Mouse (Mus musculus): ENCODE results near the gene Smad9. TPM values are rescaled to one million over a fixed set of nuclear protein-coding genes. Genes with fewer than 3 reads are reported as not detected.

Gene Smad9
- total RNA-seq, 2 experiments from 2014 or later = 7.1 to 7.6 TPM

DNA sequence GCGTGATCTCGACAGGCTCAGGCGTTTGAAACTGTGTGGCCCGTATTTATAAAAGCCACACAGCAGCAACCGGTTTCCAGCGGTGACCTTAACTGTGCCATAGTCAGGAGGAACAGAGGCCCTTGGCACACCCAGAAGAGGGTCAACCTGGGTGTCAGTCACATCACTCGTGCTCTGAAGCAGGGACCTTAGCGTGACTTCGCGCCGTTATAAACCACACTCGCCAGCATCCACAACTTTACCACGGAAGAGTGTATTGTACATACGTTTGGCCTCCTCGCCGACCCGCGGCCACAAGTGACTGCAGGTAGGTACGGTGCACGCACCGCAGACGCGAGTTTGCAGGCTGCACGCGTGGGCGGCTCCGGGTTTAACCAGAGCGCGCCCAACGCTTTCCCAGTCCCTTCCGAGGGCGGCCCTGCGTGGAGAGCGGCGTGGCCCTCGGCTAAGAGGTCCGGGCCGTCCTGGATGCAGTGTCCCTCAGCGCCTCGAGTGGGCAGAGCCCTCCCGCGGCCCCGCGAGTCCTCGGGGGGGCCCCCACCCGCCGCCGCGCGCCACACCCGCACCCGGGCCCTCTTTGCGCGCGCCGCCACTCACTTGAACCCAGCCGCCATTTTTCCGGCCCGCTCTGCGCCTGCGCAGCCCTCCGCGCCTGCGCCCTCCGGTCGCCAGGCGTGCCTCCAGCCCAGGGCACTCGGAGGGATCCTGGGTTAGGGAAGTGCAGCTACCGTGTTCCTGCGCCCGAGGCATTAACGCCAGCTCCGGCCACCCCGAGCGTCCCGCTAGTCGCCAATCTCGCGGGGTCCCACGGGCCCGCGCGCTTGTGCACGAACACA lies 20.8 kb upstream of the Smad9 start:
- Histone ChIP-seq H3K4me3 (peak overlapping the region; percentile 75), H3K27ac (peak overlapping the region; percentile 98)
- no peak for TF ChIP-seq CTCF (conservative IDR thresholded peaks at IDR 0.05)
- DNase-seq (ENCODE audit: low spot score in 2 of 2) = peak; percentile 82 to 94

DNA sequence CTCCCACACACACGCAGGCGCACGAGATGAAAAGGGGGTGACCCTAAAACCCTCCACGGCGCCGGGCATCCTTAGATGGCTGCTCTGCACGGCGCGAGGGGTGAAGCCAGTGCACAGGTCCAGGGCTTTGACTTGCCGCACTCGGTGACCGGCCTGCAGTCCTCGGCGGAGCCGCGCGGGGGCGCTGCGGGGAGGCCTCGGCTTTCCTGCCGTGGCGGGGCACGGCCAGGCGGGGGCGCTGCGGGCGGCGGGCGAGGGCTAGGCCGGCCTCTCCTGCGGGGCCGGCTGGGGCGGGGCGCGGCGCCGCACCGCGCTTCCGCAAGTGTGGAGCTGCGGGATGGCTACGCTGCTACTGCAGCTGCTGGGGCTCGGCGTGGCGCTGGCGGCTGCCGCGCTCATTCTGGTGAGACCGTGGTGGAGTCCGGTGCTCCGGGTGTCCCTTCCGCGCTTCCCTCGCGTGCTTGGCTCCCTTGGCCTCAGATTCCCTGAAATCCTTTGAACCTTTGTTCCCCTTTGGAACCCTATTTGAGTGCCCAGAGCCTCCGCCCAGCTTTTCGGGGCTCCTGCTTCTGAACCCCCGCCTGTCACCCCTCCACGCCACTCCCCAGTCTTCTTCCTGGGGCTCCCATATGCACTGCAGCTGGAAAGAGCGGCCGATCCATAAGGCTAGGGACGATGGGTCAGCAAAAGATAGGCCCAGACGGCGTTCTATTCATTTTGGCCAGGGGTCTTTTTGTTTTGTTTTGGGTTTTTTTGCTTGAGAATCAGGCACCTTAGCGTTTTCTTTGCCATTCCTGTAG lies 19.9 kb upstream of the Smad9 start, which contains the start of the genes Exosc8 and Alg5:
Gene Exosc8, minus strand, starts transcription at position 147 of the 800 bp plus-strand sequence.
Gene Alg5, plus strand, starts transcription at position 293 of the 800 bp plus-strand sequence.
- peak; percentile 84 to 94 for DNase-seq (ENCODE audit: low spot score in 2 of 2)
- peak; percentile 81 for TF ChIP-seq CTCF (conservative IDR thresholded peaks at IDR 0.05)
- Histone ChIP-seq H3K4me3 (peak within 1 kb of the TSS; percentile 75), H3K27ac (peak within 1 kb of the TSS; percentile 98)

DNA sequence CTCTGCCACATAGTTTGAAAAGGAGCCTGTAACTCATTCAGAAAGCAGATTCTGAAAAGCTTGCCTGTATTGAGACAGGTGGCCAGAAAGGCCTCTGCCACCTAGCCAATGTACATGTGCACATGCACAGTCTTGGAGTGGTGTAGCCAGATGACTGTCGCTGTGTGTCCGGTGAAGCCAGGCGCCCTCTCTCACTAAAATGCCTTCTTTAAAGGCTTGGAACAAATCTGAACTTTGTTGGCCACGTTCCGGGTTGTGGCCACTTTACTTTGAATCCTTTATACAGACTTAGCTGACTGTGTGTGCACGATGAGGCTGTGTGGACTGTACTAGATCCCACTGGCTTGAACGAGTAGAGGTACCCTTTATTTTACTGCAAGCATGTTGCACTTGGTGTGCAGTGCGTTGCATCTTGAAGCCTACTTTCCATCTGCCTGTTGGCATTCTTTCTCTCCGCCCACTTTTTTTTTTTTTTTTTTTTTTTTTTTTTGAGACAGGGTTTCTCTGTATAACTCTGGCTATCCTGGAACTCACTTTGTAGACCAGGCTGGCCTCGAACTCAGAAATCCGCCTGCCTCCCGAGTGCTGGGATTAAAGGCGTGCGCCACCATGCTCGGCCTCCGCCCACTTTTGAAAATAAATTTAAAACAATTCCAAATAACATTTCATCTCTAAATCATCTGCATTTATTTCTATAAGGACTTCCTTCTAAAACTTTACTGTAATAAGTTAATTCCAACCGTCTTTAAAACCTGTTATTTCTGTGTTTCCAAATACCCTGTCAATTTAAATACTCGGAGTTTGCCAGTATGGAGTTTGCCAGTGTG lies 19.1 kb upstream of the Smad9 start:
- no peak for DNase-seq (ENCODE audit: low spot score in 2 of 2)
- Histone ChIP-seq H3K27ac (peak overlapping the region; percentile 98), H3K4me3 (peak overlapping the region; percentile 75)
- TF ChIP-seq CTCF (conservative IDR thresholded peaks at IDR 0.05) = no peak

DNA sequence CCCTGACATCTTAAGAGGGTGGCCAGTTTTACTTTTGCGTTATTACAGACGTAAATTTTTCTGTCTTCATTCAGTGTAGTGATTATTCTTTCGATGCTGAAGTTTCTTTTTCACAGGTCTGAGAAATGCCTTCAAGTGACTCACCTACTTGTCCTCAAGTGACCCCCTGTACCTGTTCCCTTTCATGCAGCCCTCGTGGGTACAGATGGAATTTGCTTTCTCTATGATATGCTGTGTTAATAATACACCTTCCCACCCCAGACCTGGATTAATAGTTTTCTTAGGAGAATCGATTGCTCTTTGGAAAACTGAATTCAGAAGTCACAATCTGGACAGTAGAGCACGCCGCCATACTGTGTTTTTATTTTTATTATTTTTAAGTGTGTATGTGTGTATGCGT lies 18.1 kb upstream of the Smad9 start:
- H3K27ac ChIP-seq = no peak overlapping the region

DNA sequence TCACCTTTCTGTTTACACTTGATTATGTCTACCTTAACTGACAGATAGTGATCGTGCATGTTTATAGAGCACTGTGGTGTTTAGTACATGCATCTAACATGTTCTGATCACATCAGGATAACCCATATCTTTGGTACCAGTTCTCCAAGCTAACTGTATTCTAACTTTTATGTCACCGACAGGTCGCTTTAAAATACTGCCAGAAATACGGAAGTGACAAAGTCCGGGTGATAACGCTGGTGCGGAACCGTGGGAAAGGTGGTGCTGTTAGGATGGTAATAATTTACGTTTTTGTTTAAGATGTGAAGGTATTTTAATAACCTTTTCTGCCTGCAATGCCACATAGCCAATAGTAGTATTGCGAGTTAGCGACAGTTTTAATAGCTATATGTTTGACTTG lies 13.4 kb upstream of the Smad9 start:
- Histone ChIP-seq H3K4me3 (no peak overlapping the region), H3K27ac (no peak overlapping the region)
- DNase-seq (ENCODE audit: low spot score in 2 of 2) = no peak
- no peak for TF ChIP-seq CTCF (conservative IDR thresholded peaks at IDR 0.05)

More for the DNA sequence above, 18.1 kb upstream of the Smad9 start:
- DNase-seq (ENCODE audit: low spot score in 2 of 2) = no peak
- TF ChIP-seq CTCF (conservative IDR thresholded peaks at IDR 0.05) = no peak
- no peak overlapping the region for H3K4me3 ChIP-seq

DNA sequence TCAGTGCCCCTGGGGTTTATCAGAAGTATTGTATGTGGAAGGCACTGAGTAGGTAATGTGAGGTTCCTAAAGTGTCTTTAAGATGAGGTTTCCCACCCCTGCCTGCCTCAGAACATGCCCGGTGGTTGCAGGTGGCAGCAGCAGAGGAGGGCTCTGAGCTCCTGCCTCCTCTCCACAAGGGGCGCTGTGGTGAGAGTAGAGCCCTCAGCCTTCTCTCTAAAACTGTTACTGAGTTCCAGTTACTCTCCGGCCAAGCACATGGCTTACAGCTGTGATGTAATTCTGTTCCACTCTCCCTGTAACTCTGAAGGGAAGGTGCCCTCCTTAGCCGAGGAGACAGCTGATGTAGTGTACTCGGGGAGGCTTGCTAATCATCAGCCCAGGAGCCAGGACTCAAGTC lies 9.6 kb upstream of the Smad9 start:
- H3K4me3 ChIP-seq = no peak overlapping the region
- no peak overlapping the region for H3K27ac ChIP-seq
- DNase-seq (ENCODE audit: low spot score in 2 of 2) = no peak
- TF ChIP-seq CTCF (conservative IDR thresholded peaks at IDR 0.05) = peak; percentile 75

DNA sequence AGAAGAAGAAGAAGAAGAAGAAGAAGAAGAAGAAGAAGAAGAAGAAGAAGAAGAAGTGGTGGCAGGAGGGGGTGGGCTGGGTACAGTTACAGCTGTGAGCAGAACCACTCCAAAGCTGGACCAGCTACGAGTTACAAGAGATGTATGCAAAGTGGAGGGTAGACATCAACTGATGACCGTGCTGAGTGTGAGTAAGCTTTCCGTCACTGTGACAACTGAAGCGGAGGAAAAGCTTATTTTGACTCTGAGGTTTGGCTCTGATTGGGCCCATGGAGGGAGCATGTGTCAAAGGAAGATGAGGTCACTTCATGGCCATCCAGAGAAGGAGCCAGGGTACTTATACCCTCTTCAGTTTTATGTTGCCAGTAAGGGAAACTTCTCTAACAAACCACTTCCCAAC lies 2.0 kb upstream of the Smad9 start:
- H3K4me3 ChIP-seq = no peak overlapping the region
- no peak for DNase-seq (ENCODE audit: low spot score in 2 of 2)
- no peak for TF ChIP-seq CTCF (conservative IDR thresholded peaks at IDR 0.05)
- H3K27ac ChIP-seq = no peak overlapping the region

DNA sequence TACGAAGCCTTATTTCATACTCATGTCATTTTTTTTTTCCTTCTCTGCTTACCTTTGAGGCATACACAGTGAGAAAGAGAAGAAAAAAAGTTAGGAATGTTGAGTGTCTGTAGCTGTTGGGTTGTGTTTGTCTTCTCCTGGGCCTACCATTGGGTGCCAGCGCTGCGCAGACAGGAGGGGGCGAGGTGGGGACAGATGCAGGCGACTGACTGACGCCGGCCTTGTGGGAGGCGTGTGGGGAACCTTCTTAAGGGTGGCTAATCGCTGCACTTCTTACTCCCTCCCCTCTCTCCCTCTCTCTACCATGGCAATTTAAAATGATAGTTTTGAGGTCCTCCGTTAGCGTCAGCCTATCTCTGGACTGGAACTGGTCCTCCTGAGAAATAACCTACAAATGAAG lies 676 bp downstream of the Smad9 start:
- peak; percentile 34 for TF ChIP-seq CTCF (conservative IDR thresholded peaks at IDR 0.05)
- H3K4me3 ChIP-seq = peak overlapping the region; percentile 79
- DNase-seq (ENCODE audit: low spot score in 2 of 2) = peak; percentile 37 to 47
- H3K27ac ChIP-seq = peak overlapping the region; percentile 91

DNA sequence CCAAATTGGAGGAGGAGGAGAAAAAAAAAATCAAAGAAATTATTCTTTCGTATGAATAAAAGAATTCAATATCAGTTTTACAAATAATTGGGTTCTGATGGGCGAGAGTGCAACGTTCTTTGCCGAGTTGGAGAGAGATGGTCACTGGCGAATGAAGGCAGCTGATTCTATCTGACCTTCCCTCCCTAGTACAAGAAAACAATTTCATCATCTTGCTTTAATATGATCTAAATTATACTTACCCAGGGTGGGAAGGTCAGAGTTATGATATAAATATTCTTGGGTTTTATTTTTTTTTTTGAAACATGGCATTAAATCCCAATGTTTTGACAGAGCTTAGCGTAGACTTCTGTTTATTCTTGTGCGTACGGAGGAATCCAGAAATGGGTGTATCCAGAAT lies 2.1 kb downstream of the Smad9 start:
- Histone ChIP-seq H3K4me3 (no peak overlapping the region), H3K27ac (no peak overlapping the region)
- DNase-seq (ENCODE audit: low spot score in 2 of 2) = no peak
- no peak for TF ChIP-seq CTCF (conservative IDR thresholded peaks at IDR 0.05)

DNA sequence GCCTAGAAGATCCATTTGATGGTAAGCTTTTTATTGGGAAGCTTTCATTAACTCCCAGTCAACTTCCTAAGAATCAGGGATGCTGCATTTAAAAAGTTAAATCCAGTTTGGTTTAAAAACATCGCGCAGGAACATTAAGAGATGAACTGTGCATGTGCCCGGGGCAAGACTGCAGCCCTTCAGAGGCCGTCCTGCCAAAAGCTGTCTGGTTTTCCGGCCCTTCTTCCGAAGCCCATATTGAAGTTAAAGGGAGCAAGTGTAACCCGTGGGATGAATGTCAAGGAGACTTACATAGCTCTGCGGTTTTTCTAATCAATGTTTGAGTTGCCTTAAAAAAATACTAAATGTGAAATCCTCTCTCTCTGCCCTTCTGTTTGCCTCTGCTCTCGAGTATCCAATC lies 3.8 kb downstream of the Smad9 start:
- Histone ChIP-seq H3K27ac (no peak overlapping the region), H3K4me3 (no peak overlapping the region)
- no peak for TF ChIP-seq CTCF (conservative IDR thresholded peaks at IDR 0.05)
- no peak for DNase-seq (ENCODE audit: low spot score in 2 of 2)

DNA sequence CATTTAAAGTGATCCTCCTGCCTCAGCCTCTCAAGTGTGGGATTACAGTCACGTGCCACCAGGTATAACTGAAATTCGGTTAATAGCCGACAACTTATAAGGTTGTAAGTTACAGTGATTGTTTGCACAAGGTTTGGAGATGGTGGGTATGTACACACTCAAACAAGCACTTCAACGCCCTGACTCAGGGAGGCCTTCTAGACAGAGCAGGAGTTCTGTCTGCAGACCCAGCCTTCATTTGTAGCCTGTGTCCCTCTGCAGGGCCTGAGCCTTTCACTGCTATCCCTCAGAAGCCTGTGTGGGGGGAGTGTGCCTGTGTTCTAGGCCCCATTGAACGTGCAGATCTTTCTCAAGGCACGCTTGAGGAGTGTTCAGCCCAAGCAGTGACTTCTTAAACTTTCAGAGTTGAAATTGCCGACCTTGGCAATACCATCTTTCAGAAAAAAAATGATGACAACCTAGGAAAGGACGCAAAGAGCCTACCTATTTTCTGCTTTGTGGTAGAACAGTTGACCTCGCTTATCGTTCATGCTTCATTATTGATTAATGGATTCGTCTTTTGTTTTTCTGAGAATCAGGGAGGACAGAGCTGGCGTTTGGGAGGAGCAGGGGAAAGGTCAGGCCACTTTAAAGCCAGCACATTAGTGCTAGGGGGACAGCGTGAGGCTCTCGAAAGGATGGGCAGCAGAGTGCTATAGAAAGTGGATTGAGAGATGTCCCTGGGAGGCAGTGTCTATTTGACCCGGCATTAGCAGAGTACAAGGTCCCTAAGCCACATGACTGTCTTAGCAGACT lies 5.1 kb downstream of the Smad9 start:
- TF ChIP-seq CTCF (conservative IDR thresholded peaks at IDR 0.05) = no peak
- no peak for DNase-seq (ENCODE audit: low spot score in 2 of 2)
- H3K4me3 ChIP-seq = no peak overlapping the region

DNA sequence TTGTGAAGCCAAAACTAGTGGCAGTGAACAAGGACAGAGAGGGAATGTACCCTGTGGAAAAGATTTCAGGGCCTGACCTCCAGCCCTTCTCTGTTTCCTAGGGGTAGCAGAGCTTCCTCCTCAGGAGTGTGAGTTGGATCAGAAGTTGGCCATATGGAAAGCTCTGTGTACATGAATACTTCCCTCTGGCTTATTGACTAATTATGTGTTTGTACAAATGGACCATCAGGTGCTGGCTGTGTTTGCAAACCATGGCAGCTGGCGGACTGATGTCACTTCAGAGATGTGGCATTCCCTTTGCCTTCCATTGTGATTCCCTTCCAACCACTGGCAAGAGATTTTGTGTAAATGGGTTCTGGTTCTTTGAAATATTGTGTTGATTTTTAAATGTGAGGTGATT lies 5.9 kb downstream of the Smad9 start:
- no peak for TF ChIP-seq CTCF (conservative IDR thresholded peaks at IDR 0.05)
- Histone ChIP-seq H3K27ac (no peak overlapping the region), H3K4me3 (no peak overlapping the region)
- DNase-seq (ENCODE audit: low spot score in 2 of 2) = no peak

More for the DNA sequence above, 5.1 kb downstream of the Smad9 start:
- H3K27ac ChIP-seq = no peak overlapping the region
